Mouse (Mus musculus) gastrocnemius, postnatal 14 days (tissue): ENCODE results near the gene Irx4. TPM values are rescaled to one million over a fixed set of nuclear protein-coding genes. Genes with fewer than 3 reads are reported as not detected.

Experiments used
- DNase-seq: peaks from one replicate; pipeline ENCODE4 v3.0.0; 2021; ENCODE audit warnings: mixed read lengths
- intact Hi-C: fragments of 180-260 bp; cut with DNase I; formaldehyde crosslinking; loops from one replicate; pipeline ENCODE4 v1.15.1; 2025; ENCODE audit warnings: low total_unique reads
- total RNA-seq, 2 experiments: library from RNA; stranded (reverse); gene quantifications; 2 replicates each; pipeline ENCODE4 v1.2.3; 2021

The Irx4 gene
- total RNA-seq, 2 experiments from 2014 or later: not detected

DNA sequence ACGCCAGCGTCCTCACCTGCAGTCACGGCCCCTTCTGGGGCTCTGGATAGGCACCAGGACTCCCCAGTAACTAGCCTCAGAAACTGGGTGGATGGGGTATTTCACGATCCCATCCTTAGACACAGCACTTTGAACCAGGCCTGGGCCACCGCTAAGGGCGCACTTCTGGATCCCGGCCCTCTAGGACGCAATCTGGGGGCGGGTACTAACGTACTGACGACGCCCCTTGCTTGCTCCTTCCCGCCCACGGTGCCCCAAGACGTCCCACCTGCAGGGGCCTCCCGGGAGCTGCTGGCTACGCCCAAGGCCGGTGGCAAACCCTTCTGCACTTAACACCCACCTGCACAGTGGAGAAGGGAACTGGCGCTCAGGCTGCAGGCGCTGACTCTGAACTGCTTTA, 8.4 kb downstream of the Irx4 start:
- intact Hi-C loops: no loop called here
- no peak for DNase-seq

DNA sequence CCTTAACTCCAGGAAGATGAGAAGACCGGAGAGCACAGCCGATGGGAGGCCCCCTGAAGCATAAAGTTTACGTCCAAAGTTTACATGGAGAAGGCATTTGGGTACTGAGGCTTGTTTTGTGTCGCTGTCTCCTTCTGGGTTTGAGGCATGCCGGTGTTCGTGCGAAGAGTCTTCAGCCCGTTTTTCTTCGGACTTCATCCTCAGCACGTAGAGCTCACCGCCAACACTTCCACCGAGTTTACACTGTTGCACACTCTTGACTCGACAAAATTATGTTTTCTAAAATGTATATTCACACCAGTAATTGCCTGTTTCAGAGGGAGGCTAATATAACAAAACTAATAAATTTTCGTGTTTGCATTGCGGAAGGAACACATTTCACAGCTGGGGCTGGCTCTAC, 9.0 kb downstream of the Irx4 start:
- no peak for DNase-seq
- intact Hi-C loops: no loop called here

DNA sequence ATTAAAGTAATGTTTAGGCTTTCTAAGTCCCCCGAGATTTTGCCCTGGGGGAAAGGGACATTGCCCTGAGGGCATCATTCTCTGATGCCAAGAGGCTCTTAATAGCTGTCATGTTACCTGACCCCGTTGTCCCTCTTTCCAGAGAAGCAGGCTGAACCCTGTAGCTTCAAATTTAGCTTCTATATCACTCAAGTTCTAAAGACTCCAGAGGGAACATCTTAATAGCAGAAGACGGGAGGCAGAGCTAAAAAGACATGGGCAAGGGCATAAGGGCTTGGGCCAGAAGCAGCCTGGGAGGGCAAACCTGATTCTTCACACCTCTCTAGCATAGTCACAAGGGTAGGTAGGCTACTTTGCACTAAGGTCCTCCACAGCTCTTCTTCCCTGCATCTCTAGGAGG, 9.6 kb downstream of the Irx4 start:
- DNase-seq: no peak
- intact Hi-C loops: no loop called here

DNA sequence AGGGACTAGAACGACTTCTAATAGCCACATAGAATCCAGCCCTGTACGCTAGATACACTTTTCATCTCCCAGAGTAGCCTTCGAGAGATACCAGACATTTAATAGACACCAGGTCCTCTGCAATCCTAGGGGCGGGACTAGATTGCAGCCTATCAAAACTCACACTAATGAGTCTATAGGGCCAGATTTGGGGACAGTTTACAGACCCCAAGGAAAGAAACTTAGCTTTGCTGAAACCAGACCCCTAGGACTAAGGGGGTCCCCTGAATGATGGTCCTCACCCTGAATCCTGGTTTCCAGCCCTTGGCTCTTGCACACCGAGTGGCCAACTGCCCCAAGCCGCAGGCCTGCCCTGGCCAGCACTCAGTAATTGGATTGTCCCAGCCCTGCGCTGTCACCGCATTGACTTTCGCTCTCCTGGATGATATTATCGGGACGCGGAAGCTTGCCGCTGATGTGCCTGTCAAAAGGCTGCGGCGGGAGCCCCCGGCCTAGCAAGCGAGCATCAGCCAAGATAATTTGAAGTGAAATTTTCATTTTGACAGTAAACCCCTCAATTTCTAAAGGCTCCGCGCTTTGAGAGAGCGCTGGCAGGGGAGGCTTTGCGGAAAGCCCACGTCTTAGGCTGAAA, 10.3 kb downstream of the Irx4 start:
- intact Hi-C loops: no loop called here

DNA sequence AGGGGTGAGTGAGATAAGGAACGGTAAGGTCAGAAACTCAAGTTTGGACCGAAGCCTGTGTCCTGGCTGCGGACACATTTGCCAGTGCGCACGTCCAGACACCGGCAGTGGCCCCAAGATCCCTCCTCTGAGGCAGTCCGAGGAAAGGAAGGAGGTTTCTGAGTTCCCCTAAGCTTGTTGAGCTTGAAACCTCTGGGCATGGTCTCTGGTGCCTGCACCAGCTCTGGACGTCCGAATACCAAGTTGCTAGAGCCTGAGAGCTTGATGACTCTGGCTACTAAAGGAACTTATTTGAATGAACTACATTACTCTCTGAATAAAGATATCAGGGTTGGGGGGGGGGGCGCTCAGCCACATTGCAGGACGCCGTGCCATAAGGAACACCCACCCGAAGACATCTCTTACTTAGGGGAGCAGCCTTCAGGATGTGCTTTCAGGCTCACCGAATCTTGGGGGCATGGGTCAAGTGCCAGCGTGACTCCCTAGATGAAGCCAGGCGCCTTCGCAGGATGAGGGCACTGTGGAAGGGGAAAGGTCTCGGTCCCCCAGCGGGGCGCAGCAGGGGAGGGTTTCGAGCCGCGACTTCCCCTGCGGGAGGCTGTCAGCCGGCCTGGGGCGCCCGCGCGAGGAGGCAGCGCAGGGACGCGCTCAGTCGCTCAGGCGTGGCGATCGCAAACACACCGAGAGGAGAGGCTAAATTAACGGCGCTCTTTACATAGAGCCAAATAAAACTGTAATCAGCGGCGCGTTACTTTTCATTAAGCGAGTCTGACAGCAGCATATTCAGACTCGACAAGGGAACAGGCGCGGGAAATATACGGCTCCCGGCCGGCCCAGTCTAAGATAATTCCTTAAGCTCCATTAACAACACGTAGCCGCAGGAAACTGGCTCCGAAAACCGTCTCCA, 11.3 kb downstream of the Irx4 start:
- intact Hi-C loops: no loop called here
- no peak for DNase-seq

More for the DNA sequence above, 10.3 kb downstream of the Irx4 start:
- DNase-seq: no peak

DNA sequence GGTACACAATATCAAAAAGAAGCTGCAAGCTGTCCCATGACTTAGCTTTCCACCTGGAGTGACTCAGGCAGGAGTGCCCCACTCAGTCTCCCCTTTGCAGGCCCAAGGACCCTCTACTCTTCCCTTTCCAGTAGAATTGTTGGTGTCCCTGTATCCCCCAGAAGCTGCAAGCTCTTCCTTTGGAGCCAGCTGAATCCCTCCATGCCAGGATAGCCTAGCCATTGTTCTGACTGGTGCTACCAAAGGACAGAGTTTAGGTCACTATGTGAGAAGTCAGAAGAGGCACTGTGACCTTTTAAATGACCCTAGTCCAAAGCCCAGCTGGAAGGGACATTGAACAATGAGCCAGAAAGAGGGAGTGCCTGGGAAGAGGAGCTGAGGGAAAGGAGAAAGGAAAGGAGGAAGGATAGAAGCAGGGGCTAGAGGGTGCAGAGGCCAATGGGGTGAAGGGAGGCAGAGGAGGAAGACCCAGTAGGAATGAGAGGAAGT, 12.6 kb downstream of the Irx4 start:
- DNase-seq: no peak
- intact Hi-C loops: no loop called here

DNA sequence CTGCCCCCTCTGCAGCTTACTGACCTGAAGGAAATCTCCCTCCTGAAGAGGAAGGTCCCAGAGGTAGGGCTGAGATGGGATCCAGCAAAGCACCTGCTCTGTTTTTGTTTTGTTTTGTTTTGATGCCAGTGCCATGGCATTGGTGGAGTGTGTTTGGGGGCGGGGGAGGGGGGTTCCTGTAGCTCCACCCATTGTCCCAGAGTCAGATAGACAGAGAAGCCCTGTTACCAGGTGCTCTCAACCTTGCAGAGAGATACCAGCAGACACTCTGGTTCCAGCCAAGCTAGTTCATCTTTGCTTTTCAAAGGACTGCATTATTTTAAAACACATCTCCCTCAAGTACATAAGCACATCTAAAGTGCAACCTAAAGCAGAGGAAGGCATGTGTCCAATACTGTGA, 13.3 kb downstream of the Irx4 start:
- intact Hi-C loops: no loop called here
- no peak for DNase-seq

DNA sequence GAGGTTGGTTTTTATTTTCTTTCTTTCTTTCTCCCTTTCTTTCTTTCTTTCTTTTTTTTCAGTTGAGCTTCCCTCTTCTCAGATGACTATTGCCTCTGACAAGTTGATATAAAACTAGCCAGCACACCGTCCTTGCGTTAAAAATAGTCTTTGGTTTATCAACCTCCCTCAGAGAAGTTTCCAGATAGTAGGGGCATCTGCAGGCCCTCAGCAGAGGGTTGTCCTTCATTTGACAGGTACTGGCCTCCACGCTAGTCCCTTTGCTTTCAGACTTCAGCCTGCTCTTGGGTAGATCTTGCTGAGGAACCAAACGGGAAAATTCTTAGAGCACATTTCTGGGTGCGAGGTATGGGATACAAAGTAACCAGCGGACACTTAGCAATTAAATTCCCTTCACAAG, 17.1 kb downstream of the Irx4 start:
- intact Hi-C loops: no loop called here
- DNase-seq: no peak

DNA sequence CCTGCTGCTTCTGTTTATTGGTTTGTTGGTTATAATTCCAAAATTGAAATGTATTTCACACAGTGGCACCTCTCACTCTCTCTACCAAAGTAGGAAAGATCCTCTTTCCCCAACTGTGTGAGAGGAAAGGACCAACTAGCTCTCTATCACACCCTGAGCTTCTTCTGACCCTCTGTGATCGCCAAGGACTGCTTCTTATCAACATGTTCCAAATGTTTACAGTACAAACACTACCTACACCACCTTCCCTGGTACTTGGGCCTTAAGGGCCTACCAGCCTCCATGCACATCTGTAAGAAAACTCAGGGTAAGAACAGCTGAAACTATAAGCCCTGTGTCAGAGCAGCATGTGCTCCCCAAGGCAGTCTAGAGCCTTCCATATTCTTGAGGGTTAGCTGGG, 17.5 kb downstream of the Irx4 start:
- no peak for DNase-seq
- intact Hi-C loops: no loop called here

DNA sequence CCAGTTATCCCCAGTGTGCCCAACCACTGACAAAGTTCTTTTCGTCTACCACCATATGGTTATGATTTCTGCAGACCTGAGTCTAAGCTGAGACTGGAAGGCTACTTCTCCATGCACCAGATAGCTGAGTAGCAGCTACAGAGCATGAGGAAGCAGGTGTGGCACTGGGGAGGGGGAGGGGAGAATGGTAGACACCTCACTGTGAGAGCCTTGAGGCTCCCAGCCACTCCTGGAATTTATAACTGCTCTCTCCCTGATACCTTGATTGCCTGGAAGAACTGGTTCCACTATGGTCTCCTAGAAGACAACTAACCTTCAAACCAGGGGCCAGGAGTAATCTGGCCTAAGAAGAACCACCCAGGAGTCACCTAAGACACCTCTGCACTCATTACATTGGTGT, 18.9 kb downstream of the Irx4 start:
- intact Hi-C loops: no loop called here
- DNase-seq: no peak

DNA sequence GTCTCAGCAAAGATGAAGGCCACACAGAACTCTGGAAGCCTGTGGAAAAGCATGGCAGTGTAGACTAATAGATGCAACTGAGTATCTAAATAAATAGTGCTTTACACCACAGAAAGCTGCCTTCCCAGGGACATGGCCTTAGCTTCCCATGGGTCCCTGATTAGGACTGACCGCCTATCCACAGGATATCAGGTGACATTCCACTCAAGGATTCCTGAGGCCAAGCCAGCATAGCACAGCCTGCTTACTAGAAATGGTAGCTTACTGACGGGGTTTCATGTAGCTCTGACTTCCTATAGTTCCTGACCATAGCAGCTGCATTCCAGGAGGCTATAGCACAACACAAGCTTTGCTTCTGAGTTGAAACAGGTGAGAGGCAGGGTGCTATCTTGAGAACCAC, 22.1 kb downstream of the Irx4 start:
- intact Hi-C loops: no loop called here
- DNase-seq: no peak

DNA sequence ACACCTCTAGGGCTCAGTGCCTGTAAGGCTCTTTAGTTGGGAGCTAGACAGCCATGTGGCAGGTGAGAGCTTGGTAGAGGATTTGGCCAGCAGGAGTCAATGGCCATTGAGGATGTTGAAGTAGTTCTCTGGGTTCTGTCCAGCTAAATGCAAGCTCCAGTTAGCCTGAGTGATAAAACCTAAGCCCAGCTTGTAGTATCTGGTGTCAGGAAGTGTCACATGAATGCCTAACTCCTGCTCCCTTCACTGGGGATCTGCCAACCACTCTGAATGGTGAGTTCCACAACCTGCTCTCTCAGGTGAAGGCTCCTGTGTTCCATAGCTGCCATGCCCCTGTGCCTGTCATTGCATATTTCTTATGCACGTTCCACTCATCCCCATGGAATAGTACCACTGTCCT, 23.3 kb downstream of the Irx4 start:
- no peak for DNase-seq
- intact Hi-C loops: no loop called here

DNA sequence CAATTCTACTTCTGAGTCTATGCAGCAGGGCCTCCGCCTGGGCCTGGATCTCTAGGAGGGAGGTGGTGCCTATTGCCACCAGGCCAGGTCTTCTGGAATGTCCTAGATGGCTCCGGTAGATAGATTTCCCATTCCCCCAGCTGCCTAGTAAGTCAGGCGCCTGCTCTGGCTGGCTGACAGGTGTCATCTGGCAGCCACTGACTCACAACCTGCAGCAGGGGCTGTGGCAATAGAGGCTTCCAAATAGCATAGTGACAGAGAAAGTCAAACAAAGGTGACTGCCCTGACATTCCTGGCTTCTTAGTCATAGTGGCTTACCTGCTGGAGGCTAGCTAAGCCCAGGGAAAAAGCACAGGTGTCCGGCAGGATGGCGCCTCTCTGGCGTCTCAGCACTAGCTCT, 29.9 kb downstream of the Irx4 start:
- intact Hi-C loops: no loop called here
- DNase-seq: no peak

DNA sequence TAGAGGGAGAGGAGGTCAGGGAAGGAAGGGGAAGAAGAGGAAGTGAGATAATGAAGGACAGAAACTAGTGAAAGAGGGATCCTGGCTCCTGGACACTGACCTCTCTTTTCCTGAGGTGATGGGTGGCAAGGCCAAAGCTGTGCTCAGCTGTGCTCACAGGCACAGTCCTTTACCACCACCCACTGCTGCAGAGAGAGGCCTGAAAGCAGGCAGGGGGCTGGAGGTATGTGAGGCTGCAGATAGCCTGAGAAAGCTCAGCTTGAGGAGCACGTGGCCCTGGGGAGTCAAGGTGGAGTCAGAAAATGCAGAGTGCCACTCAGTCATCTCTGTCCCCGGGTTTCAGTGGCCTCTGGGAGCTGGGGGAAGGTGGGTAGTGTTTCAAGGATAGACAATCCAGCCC, 30.8 kb downstream of the Irx4 start:
- DNase-seq: no peak
- intact Hi-C loops: no loop called here

DNA sequence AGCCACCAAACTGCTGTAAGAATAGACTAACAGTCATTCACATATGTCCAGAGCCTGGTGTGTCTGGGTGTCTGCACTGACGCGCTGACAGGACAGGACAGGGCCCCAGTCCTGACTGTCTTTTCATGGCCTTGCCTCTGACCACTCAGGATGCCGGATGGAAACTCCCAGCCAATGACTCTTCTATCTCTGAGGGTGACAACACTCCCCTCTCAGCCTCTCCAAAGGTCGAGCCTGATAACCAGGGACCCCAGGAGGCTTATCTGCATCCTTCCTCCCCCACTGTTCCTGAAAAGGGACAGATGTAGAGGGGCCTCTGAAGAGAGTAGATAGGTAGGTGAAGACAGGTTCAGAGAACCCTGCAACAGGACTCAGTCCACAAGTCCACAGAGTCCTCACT, 38.4 kb downstream of the Irx4 start:
- no peak for DNase-seq
- intact Hi-C loops: no loop called here

DNA sequence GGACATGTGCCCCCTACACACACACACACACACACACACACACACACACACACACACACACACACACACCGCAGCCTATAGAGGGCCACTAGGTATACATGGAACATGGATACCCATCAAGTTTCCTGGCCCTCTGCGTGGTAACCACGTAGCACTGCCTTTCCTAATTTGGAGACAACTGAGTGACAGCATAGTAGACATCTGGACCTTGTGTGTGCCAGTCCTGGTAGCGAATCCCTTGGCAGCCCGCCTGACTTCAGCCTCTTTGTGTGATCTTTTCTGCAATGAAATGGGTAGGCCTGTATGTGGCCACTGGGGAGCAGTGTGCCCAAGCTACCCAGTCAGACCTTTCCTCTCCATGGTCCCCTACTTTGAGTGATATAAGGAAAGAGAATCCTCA, 39.0 kb downstream of the Irx4 start:
- no peak for DNase-seq
- intact Hi-C loops: no loop called here

DNA sequence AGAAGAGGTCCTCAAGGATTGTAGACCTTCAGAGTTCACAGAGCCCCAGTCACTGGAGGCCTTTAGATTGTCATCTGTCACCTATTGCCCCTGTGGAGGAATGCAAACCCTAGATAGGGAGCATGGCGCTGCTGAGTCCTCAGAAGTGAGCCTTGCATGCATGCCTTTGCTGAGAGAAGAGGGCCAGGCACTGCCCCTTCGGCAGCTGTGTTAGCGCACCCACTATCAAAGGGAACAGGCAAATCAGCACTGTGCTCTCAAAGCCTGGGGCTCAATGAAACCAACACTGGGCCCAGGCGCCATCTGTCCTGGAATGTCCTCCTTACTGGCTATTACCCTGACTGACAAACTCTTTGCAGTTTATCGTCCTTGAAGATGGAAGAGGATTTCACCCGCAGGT, 44.5 kb downstream of the Irx4 start:
- intact Hi-C loops: no loop called here
- no peak for DNase-seq

DNA sequence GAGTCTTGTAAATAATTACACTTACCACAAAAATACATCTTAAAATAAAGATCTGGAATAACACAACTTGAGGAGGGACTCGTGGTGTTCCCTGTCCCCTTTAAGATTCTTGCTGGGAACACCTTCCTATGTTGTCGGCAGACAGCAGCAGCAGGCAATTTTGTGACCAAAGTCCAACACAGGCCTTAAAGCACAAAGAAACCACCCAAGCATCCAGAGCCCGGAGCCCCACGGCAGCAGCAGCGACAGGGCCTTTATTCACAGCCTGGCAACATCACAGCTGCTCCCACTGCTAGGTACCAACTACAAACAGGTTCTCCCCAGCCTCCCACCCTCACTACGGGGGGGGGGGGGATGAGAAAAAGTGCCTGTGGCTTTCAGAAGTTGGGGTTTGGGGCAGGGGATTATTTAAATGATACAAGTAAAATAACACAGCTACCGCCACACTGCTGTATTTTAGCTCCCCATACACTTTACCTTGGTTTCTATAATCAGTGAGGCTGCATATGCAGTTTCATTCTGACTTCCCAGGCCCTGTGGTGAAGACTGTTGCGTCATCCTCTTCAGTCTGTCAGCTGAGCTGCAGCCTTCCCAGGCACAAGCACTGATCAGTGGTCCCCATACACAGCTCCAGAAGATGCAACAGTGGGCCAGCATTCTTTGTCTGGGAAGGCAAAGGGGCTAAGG, 45.3 kb downstream of the Irx4 start:
- no peak for DNase-seq
- intact Hi-C loops: no loop called here

DNA sequence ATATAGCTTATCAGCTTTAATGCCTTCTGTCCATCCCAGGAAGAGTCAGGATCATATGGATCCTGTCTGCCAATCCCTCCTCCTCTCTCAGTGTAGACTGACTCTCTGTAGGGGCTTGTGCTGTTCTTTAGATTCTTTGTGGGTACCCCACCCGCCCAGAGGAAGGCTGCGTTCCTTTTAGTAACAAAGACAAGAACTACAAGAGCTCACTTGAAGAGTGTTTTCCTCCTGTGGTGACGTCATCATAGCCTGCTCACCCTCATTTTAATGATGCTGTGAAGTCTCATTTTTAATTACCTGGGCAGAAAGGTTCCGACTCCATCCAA, 45.8 kb downstream of the Irx4 start:
- DNase-seq: no peak
- intact Hi-C loops: no loop called here

DNA sequence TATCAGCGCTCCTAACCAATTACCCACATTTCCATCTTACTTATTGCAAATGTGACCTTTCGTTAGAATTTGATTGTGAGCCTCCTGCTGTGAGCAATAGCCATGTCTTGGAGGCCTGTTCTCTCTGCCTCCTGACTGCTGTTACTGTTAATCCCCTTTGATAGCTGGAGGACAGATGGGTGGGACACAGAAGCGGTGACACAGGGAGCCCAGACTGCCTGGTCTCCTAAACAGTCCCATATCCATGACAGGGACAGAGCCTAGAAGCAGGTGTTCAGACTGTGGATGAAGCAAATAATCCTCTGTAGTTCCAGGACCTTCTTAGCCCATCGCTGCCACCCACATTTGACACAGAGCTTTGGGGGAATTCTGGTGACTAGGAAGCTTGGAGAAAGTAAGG, 46.2 kb downstream of the Irx4 start:
- intact Hi-C loops: no loop called here
- no peak for DNase-seq
